8 mouse cellular contexts compared by ENCODE assay signal in the genomic region with DNA sequence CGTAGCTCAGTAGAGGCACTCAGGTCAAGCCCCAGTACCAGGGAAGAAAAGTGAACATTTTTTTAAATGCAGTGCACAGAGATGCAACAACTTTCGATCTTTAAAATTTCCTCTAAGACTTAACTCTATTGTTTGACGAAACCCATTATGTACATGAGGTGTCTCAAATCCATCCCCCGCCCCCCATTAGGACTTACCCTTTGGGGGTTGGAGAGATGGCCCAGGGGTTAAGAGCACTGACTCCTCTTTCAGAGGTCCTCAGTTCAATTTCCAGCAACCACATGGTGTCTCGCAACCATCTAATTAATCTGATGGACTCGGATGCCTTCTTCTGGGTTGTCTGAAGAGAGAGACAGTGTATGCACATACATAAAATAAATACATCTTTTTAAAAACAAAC. TPM values are rescaled to one million over a fixed set of nuclear protein-coding genes. Genes with fewer than 3 reads are reported as not detected.
DNase-seq lines count a peak whose midpoint lies in the region; ATAC-seq and TF ChIP-seq lines count a peak whose summit lies in the region.

No protein-coding gene starts in this region.

- no peak for ATAC-seq in liver, embryonic 12.5 days
- no peak for ATAC-seq in erythroid progenitor cell, adult 5-6 weeks (replicated peaks; ENCODE audit: low FRiP score, poor library complexity, severe bottlenecking)

- WGBS in heart, embryonic 10.5 days, result 15% methylated on average over 6 of the region's 6 CpGs
- WGBS in forebrain, embryonic 10.5 days, result 5% methylated on average over 6 of the region's 6 CpGs
- 12% methylated on average over 6 of the region's 6 CpGs for WGBS in liver, embryonic 12.5 days (ENCODE audit: insufficient replicate concordance)

- H3K4me2 ChIP-seq in liver, embryonic 12.5 days, result peak overlapping the region; percentile 86

- peaks cover 33% of the 10 kb centered on the region for H3K79me2 ChIP-seq in C2C12 (ENCODE audit: control insufficient read depth, insufficient read depth)

- peak overlapping the region; percentile 86 for H3K9ac ChIP-seq in liver, embryonic 12.5 days

- no peak for TF ChIP-seq CTCF in C2C12 (IDR thresholded peaks at IDR 0.05; ENCODE audit: control insufficient read depth, insufficient read depth, insufficient read length)

- H3K4me1 ChIP-seq in heart, embryonic 10.5 days, result peaks cover 35% of the 10 kb centered on the region
- H3K4me1 ChIP-seq in forebrain, embryonic 10.5 days, result peaks cover 49% of the 10 kb centered on the region
- H3K4me1 ChIP-seq in liver, embryonic 12.5 days, result peaks cover 21% of the 10 kb centered on the region

- H3K36me3 ChIP-seq in heart, embryonic 10.5 days, result no peaks in the 10 kb centered on the region
- no peaks in the 10 kb centered on the region for H3K36me3 ChIP-seq in C2C12 (ENCODE audit: control insufficient read depth, insufficient read depth)
- H3K36me3 ChIP-seq in forebrain, embryonic 10.5 days (replicated peaks), result no peaks in the 10 kb centered on the region
- H3K36me3 ChIP-seq in liver, embryonic 12.5 days, result peaks cover under 1% of the 10 kb centered on the region; the same call in 1 of the 2 replicates

- peak overlapping the region; percentile 92 for H3ac ChIP-seq in C2C12 (ENCODE audit: control insufficient read depth, insufficient read length, low read depth)

- no peaks in the 10 kb centered on the region for H3K9me3 ChIP-seq in heart, embryonic 10.5 days
- no peaks in the 10 kb centered on the region for H3K9me3 ChIP-seq in forebrain, embryonic 10.5 days
- H3K9me3 ChIP-seq in liver, embryonic 12.5 days (replicated peaks), result no peaks in the 10 kb centered on the region

- H3K27ac ChIP-seq in heart, embryonic 10.5 days, result peak overlapping the region; percentile 90
- H3K27ac ChIP-seq in forebrain, embryonic 10.5 days, result peak overlapping the region; percentile 90
- H3K27ac ChIP-seq in liver, embryonic 12.5 days, result peak overlapping the region; percentile 81

- no peaks in the 10 kb centered on the region for H3K27me3 ChIP-seq in heart, embryonic 10.5 days (ENCODE audit: insufficient read depth, poor library complexity, severe bottlenecking)
- H3K27me3 ChIP-seq in C2C12 (ENCODE audit: control insufficient read depth, insufficient read depth, insufficient read length), result no peaks in the 10 kb centered on the region
- no peaks in the 10 kb centered on the region for H3K27me3 ChIP-seq in forebrain, embryonic 10.5 days (ENCODE audit: poor library complexity, severe bottlenecking)
- H3K27me3 ChIP-seq in liver, embryonic 12.5 days (replicated peaks), result no peaks in the 10 kb centered on the region

- no peak for DNase-seq in heart, embryonic 10.5 days (ENCODE audit: low spot score)
- DNase-seq in heart, postnatal 10 days, result no peak
- no peak for DNase-seq in forebrain, embryonic 10.5 days (ENCODE audit: extremely low spot score, low spot score)
- DNase-seq in frontal cortex, postnatal 10 days (ENCODE audit: low spot score in 2 of 2), result no peak
- no peak for DNase-seq in left cerebral cortex, adult 18-20 months (ENCODE audit: low spot score in 2 of 2)

- H3K4me3 ChIP-seq in heart, embryonic 10.5 days, result peak overlapping the region; percentile 75
- peak overlapping the region; percentile 72 for H3K4me3 ChIP-seq in C2C12 (ENCODE audit: insufficient read depth, poor library complexity, severe bottlenecking)
- peak overlapping the region; percentile 79 for H3K4me3 ChIP-seq in forebrain, embryonic 10.5 days
- H3K4me3 ChIP-seq in liver, embryonic 12.5 days, result peak overlapping the region; percentile 71

- peaks cover 13% of the 10 kb centered on the region for H3K79me3 ChIP-seq in C2C12 (ENCODE audit: low read depth)

- intact Hi-C loops in heart, postnatal 10 days (cut with DNase I), result no loop called here

TF ChIP-seq in C2C12, 6 proteins besides CTCF, POLR2A, EP300 and RAD21:
- TF ChIP-seq MYOG (IDR thresholded peaks at IDR 0.05; ENCODE audit: control insufficient read depth, extremely low read depth, insufficient read length) (no peak), CEBPB (IDR thresholded peaks at IDR 0.05; ENCODE audit: low read depth) (no peak), MYOD1 (IDR thresholded peaks at IDR 0.05; ENCODE audit: control insufficient read depth, insufficient read length, low read depth) (no peak), USF1 (IDR thresholded peaks at IDR 0.05; ENCODE audit: low read depth) (no peak), FOSL1 (IDR thresholded peaks at IDR 0.05; ENCODE audit: insufficient read depth, low read length, poor library complexity, severe bottlenecking) (no peak), MAX (IDR thresholded peaks at IDR 0.05) (no peak)

RNA-seq across cellular contexts. Expression of a gene that starts 1.1 kb away (rescaled TPM):
- polyA plus RNA-seq in heart, embryonic 10.5 days (2016; fragmentation: Nextera tagmentation; extraction: Ambion mirVana), result 12.8 and 13.6 TPM in 2 replicates
- total RNA-seq in heart, postnatal 10 days (2021), result 10 to 100 TPM; 19.4 to 20.3 TPM
- polyA plus RNA-seq in C2C12 (2012; fragmentation: generic; extraction: Trizol), result 9.1 TPM
- 16.0 and 16.7 TPM in 2 replicates for polyA plus RNA-seq in forebrain, embryonic 10.5 days (2016; fragmentation: Nextera tagmentation; extraction: Ambion mirVana)
- polyA plus RNA-seq in liver, embryonic 12.5 days (2016; fragmentation: Nextera tagmentation; extraction: Ambion mirVana), result 10.3 and 11.7 TPM in 2 replicates
- 11.2 and 13.4 TPM in 2 replicates for total RNA-seq in erythroid progenitor cell, adult 5-6 weeks (2015; ENCODE audit: low replicate concordance)
- 7.3 and 9.6 TPM in 2 replicates for total RNA-seq in erythroid progenitor cell, adult 5-6 weeks (2017; ENCODE audit: low replicate concordance)
- total RNA-seq in left cerebral cortex, adult 18-20 months (2021), result 10 to 100 TPM; 28.2 to 32.2 TPM

RNA-seq across cellular contexts. Expression of a gene that starts 1.1 kb away (rescaled TPM):
- 19.0 and 27.1 TPM in 2 replicates for polyA plus RNA-seq in heart, embryonic 10.5 days (2016; fragmentation: Nextera tagmentation; extraction: Ambion mirVana)
- 10 to 100 TPM; 29.4 to 32.9 TPM for total RNA-seq in heart, postnatal 10 days (2021)
- polyA plus RNA-seq in C2C12 (2012; fragmentation: generic; extraction: Trizol), result 7.2 TPM
- polyA plus RNA-seq in forebrain, embryonic 10.5 days (2016; fragmentation: Nextera tagmentation; extraction: Ambion mirVana), result 33.9 and 36.0 TPM in 2 replicates
- 4.3 and 5.4 TPM in 2 replicates for polyA plus RNA-seq in liver, embryonic 12.5 days (2016; fragmentation: Nextera tagmentation; extraction: Ambion mirVana)
- 14.1 TPM in 1 of 2 replicates, not detected in the other for total RNA-seq in erythroid progenitor cell, adult 5-6 weeks (2015; ENCODE audit: low replicate concordance)
- total RNA-seq in erythroid progenitor cell, adult 5-6 weeks (2017; ENCODE audit: low replicate concordance), result 0.77 TPM in 1 of 2 replicates, not detected in the other
- total RNA-seq in left cerebral cortex, adult 18-20 months (2021), result 1 to 10 TPM; 4.9 to 7.9 TPM
